Mouse (Mus musculus): Measurements from ENCODE around the gene Rab40c.

DNA sequence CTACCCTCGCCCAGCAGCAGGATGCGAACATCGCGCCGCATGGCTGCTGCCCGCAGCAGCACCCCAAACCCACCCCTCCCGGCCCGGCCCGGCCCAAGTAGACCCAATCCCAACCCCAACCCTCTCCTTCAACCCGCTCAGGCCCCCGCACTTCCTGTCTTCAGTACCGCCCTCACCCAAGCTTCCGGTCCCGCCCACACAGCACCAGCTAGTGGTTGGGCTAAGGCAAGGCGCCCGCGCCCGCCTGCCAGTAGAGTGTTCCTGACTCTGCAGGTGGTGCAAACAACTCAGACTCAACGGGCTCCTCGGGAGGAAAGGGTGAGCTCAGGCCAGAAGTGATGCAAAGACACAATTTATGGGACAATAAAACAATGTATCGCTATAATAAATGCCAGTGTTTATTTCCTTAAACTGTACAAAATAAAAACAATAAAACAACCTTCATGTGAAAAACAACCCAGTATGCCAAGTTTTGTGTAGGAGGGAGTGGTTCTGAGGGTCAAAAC is 75.1 kb downstream of the Rab40c start, which contains the start of gene Rhot2:
- peak; percentile 71 for TF ChIP-seq EP300 (IDR thresholded peaks at IDR 0.05; ENCODE audit: low read depth)
- peak; percentile 74 for TF ChIP-seq CTCF (IDR thresholded peaks at IDR 0.05; ENCODE audit: low read depth)

Measured in heart, postnatal 0 days (tissue).